Mouse (Mus musculus) stomach, postnatal 0 days (tissue): ENCODE results near the gene Srgap2. TPM values are rescaled to one million over a fixed set of nuclear protein-coding genes. Genes with fewer than 3 reads are reported as not detected.

Source experiments
- ATAC-seq: fragments of 200-750 bp; cut with Nextera tagmentation; 2 replicates; pipeline ENCODE4 v1.8.0; 2017; ENCODE audit not compliant: low FRiP score, low TSS enrichment
- DNase-seq: peaks from one replicate; pipeline ENCODE4 v3.0.0-alpha.2; 2016; ENCODE audit warnings: low spot score
- H3K27ac ChIP-seq: fragments of 300-500 bp; sonication (generic); replicated peaks from 2 replicates; pipeline ENCODE4 v1.5.1; 2014; ENCODE audit warnings: mild to moderate bottlenecking, control low read depth
- H3K27me3 ChIP-seq: fragments of 300-500 bp; sonication (generic); 2 replicates; pipeline ENCODE4 v1.6.1; 2014; ENCODE audit warnings: low read length; ENCODE audit not compliant: control insufficient read depth, insufficient read depth
- H3K36me3 ChIP-seq: fragments of 300-500 bp; sonication (generic); 2 replicates; pipeline ENCODE4 v1.6.1; 2014; ENCODE audit warnings: low read length, mixed read lengths; ENCODE audit not compliant: control insufficient read depth, insufficient read depth
- H3K4me1 ChIP-seq: fragments of 300-500 bp; sonication (generic); replicated peaks from 2 replicates; pipeline ENCODE4 v1.6.1; 2014; ENCODE audit warnings: antibody characterized with exemption; ENCODE audit not compliant: control insufficient read depth, insufficient read depth
- H3K4me2 ChIP-seq: fragments of 300-500 bp; sonication (generic); replicated peaks from 2 replicates; pipeline ENCODE4 v1.6.1; 2014; ENCODE audit warnings: low read depth, mild to moderate bottlenecking, control low read depth, moderate library complexity
- H3K4me3 ChIP-seq: fragments of 300-500 bp; sonication (generic); 2 replicates; pipeline ENCODE4 v1.5.1; 2014; ENCODE audit warnings: low read depth, low read length, control low read depth
- H3K9ac ChIP-seq: fragments of 300-500 bp; sonication (generic); 2 replicates; pipeline ENCODE4 v1.6.1; 2014; ENCODE audit warnings: mild to moderate bottlenecking, low read length, control low read depth, mixed read lengths
- H3K9me3 ChIP-seq: fragments of 300-500 bp; sonication (generic); 2 replicates; pipeline ENCODE4 v1.6.1; 2016; ENCODE audit warnings: low read length; ENCODE audit not compliant: control insufficient read depth
- CTCF ChIP-seq: IDR thresholded peaks from 2 replicates; pipeline ENCODE4 v1.5.1; 2016; ENCODE audit warnings: antibody characterized with exemption, low read depth, mild to moderate bottlenecking, moderate library complexity
- EP300 ChIP-seq: optimal IDR thresholded peaks from 2 replicates; pipeline ENCODE3; 2016; ENCODE audit warnings: antibody characterized with exemption
- WGBS: fragments of 180-500 bp; shearing (Covaris S2); extraction: QIAGEN DNeasy Blood & Tissue Kit; methylation state at CpG from one replicate; pipeline ENCODE4 v1.1.7; 2014; 5-methylcytosine and 5-hydroxymethylcytosine counted together
- polyA plus RNA-seq: library from polyadenylated mRNA; unstranded; fragments of >200 nt; fragmentation: Nextera tagmentation; extraction: Ambion mirVana; gene quantifications from 2 replicates; pipeline ENCODE4 v1.2.1, GENCODE M21; 2015

Srgap2 gene
- polyA plus RNA-seq, 1 experiment from 2014 or later = 7.7 TPM

DNA sequence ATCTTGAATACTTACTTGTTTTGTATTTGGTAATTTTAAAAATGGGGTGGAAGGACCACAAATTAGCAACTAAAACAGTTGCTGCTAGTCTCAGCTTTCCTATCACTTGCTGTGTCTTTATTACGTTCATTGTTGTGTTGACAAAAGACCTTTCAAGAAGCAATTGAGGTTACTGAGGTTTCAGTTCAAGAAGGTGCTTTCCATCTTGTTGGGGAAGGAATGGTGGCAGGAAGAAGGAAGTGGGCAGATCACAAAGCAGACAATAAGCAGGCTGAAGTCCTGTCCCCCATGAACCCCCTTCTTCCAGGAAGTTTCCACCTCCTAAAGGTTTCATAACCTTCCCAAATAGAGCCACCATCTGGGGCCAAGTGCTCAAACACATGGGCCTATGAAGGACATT lies 161.3 kb downstream of the Srgap2 start:
- H3K36me3 ChIP-seq = no peaks in the 10 kb centered on the region
- H3K9ac ChIP-seq = no peak overlapping the region
- no peak overlapping the region for H3K4me3 ChIP-seq
- no peak overlapping the region for H3K4me2 ChIP-seq
- no peak for ATAC-seq
- H3K9me3 ChIP-seq = no peaks in the 10 kb centered on the region
- H3K4me1 ChIP-seq = no peaks in the 10 kb centered on the region
- TF ChIP-seq CTCF (no peak), EP300 (no peak)
- no peak for DNase-seq
- H3K27ac ChIP-seq = no peak overlapping the region
- H3K27me3 ChIP-seq = no peaks in the 10 kb centered on the region
- 71% methylated on average over 1 of the region's 1 CpGs for WGBS

- no peaks in the 10 kb centered on the region for H3K4me1 ChIP-seq
- H3K4me3 ChIP-seq = no peak overlapping the region
- no peaks in the 10 kb centered on the region for H3K36me3 ChIP-seq
- H3K9me3 ChIP-seq = no peaks in the 10 kb centered on the region
- no peak overlapping the region for H3K27ac ChIP-seq
- no peak overlapping the region for H3K9ac ChIP-seq
- H3K4me2 ChIP-seq = no peak overlapping the region
- ATAC-seq (no peak), DNase-seq (no peak)
- TF ChIP-seq CTCF (no peak), EP300 (no peak)
- 93% methylated on average over 3 of the region's 3 CpGs for WGBS
- H3K27me3 ChIP-seq = no peaks in the 10 kb centered on the region
Measured at GRCm38 (mm10) chr1:131364432-131364831, 162.7 kb downstream of the Srgap2 start.

- H3K27ac ChIP-seq = no peak overlapping the region
- WGBS = 73% methylated on average over 3 of the region's 3 CpGs
- TF ChIP-seq EP300 (no peak), CTCF (no peak)
- no peak overlapping the region for H3K4me2 ChIP-seq
- no peak for ATAC-seq
- no peaks in the 10 kb centered on the region for H3K9me3 ChIP-seq
- no peaks in the 10 kb centered on the region for H3K36me3 ChIP-seq
- H3K9ac ChIP-seq = no peak overlapping the region
- H3K4me3 ChIP-seq = no peak overlapping the region
- H3K4me1 ChIP-seq = no peaks in the 10 kb centered on the region
- DNase-seq = no peak
- H3K27me3 ChIP-seq = no peaks in the 10 kb centered on the region
Measured at GRCm38 (mm10) chr1:131363887-131364286, 163.3 kb downstream of the Srgap2 start.

- TF ChIP-seq CTCF (peak; percentile 53), EP300 (no peak)
- H3K4me1 ChIP-seq = no peaks in the 10 kb centered on the region
- no peaks in the 10 kb centered on the region for H3K36me3 ChIP-seq
- H3K27me3 ChIP-seq = no peaks in the 10 kb centered on the region
- DNase-seq (no peak), ATAC-seq (no peak)
- H3K9me3 ChIP-seq = no peaks in the 10 kb centered on the region
- H3K27ac ChIP-seq = no peak overlapping the region
- no peak overlapping the region for H3K4me2 ChIP-seq
- no peak overlapping the region for H3K4me3 ChIP-seq
- H3K9ac ChIP-seq = no peak overlapping the region
- 95% methylated on average over 2 of the region's 2 CpGs for WGBS
Measured at GRCm38 (mm10) chr1:131362089-131362488, 165.1 kb downstream of the Srgap2 start.

- Histone ChIP-seq H3K4me3 (no peak overlapping the region), H3K27ac (no peak overlapping the region), H3K36me3 (peaks cover 3% of the 10 kb centered on the region; the same call in 1 of the 2 replicates), H3K4me1 (no peaks in the 10 kb centered on the region), H3K9ac (no peak overlapping the region), H3K4me2 (no peak overlapping the region), H3K27me3 (no peaks in the 10 kb centered on the region), H3K9me3 (no peaks in the 10 kb centered on the region)
- no peak for ATAC-seq
- 90% methylated on average over 3 of the region's 3 CpGs for WGBS
- TF ChIP-seq CTCF (no peak), EP300 (no peak)
- DNase-seq = no peak
Measured at GRCm38 (mm10) chr1:131360800-131361199, 166.4 kb downstream of the Srgap2 start.

DNA sequence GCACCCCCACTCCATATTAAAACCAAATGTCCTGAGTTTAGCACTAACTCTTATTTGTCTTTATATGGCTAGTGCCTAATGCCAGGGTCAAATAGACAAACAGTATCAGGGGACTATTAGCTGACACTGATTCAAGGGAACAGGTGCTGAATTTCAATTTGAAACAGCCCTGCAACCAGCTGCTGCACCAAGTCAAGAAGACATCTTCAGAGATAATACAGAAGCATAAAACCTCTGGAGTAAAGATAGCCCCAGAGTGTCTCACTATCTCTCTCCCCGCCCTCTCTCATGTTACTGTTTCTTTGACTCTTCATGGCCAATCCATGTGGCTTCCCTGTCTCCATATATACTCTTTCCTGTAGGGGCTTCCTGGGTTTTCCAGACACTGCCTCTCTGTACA lies 167.5 kb downstream of the Srgap2 start:
- no peaks in the 10 kb centered on the region for H3K4me1 ChIP-seq
- H3K4me2 ChIP-seq = no peak overlapping the region
- no peak overlapping the region for H3K4me3 ChIP-seq
- DNase-seq (no peak), ATAC-seq (no peak)
- peaks cover 3% of the 10 kb centered on the region; the same call in 1 of the 2 replicates for H3K36me3 ChIP-seq
- TF ChIP-seq EP300 = no peak
- H3K9ac ChIP-seq = no peak overlapping the region
- no peak overlapping the region for H3K27ac ChIP-seq
- 91% methylated on average over 1 of the region's 1 CpGs for WGBS
- H3K27me3 ChIP-seq = no peaks in the 10 kb centered on the region
- no peaks in the 10 kb centered on the region for H3K9me3 ChIP-seq
